In the genomic region with DNA sequence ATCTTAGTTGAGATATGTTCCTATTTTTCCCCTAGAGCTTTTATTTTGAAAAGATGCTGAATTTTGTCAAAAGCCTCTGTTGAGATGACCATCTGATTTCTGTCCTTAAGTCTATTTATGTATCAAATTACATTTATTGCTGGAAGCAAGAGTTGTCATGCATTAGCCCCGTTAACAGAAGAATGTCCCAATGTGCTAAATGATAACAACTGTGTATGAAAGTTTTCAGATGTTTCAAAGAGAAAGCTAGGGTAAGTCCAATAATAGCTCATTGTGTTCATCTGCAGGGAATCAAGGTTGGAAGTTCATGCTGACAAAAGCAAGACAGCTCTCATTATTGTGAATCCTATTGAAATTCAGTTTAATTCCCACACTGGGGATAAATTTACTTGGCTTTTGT, we compare ENCODE assay signal across 23 mouse cellular contexts.
"Had no signal": no experiment of that assay in that cellular context is flagged by ENCODE, and none has a peak within 500 bp of the region (broad histone marks: within the 10 kb centered on the region; RNA-seq: fewer than 3 reads in every experiment).

No protein-coding gene starts in this region.

- H3K27me3 ChIP-seq: heart, embryonic 12.5 days; hindbrain, embryonic 12.5 days; intestine, embryonic 15.5 days; limb, embryonic 13.5 days; limb, embryonic 15.5 days had no signal

- H3K27ac ChIP-seq: gastrocnemius, adult 2 months; heart, embryonic 10.5 days; hindbrain, embryonic 10.5 days; hindbrain, embryonic 12.5 days; hindbrain, embryonic 14.5 days; intestine, embryonic 15.5 days; layer of hippocampus, adult 2 months; limb, embryonic 13.5 days; limb, embryonic 15.5 days had no signal

- H3K9me3 ChIP-seq: heart, embryonic 10.5 days; heart, embryonic 12.5 days; hindbrain, embryonic 10.5 days; hindbrain, embryonic 12.5 days; intestine, embryonic 15.5 days; limb, embryonic 13.5 days; limb, embryonic 15.5 days had no signal

- H3K36me3 ChIP-seq: heart, embryonic 10.5 days; heart, embryonic 12.5 days; hindbrain, embryonic 10.5 days; hindbrain, embryonic 12.5 days; intestine, embryonic 15.5 days; limb, embryonic 13.5 days; limb, embryonic 15.5 days had no signal

- H3K4me3 ChIP-seq: gastrocnemius, adult 2 months; heart, embryonic 10.5 days; heart, embryonic 12.5 days; hindbrain, embryonic 10.5 days; hindbrain, embryonic 12.5 days; intestine, embryonic 15.5 days; layer of hippocampus, adult 2 months; limb, embryonic 13.5 days; limb, embryonic 15.5 days had no signal

- H3K4me1 ChIP-seq: heart, embryonic 10.5 days; hindbrain, embryonic 10.5 days; hindbrain, embryonic 12.5 days; intestine, embryonic 15.5 days; limb, embryonic 15.5 days had no signal

- H3K4me2 ChIP-seq: heart, embryonic 12.5 days; hindbrain, embryonic 12.5 days; hindbrain, embryonic 14.5 days; intestine, embryonic 15.5 days; limb, embryonic 13.5 days; limb, embryonic 15.5 days had no signal

- DNase-seq: gastrocnemius, adult 2 months; gastrocnemius, postnatal 10 days; gastrocnemius, postnatal 25 days; heart, adult 18-20 months; heart, postnatal 10 days; heart, postnatal 4 days; kidney, adult 18-20 months; kidney, adult 8-10 months; kidney, postnatal 14 days; kidney, postnatal 36 days; left cerebral cortex, postnatal 4 days had no signal

- H3K9ac ChIP-seq: heart, embryonic 12.5 days; hindbrain, embryonic 12.5 days; hindbrain, embryonic 14.5 days; intestine, embryonic 15.5 days; limb, embryonic 13.5 days; limb, embryonic 15.5 days had no signal

- ATAC-seq: hindbrain, embryonic 16.5 days; inflammation-experienced regulatory T-cells, adult 6 months; intestine, embryonic 15.5 days; intestine, postnatal 0 days had no signal
